Mouse (Mus musculus): ENCODE results near the gene Micall1. TPM values are rescaled to one million over a fixed set of nuclear protein-coding genes. Genes with fewer than 3 reads are reported as not detected.
A peak's percentile ranks its signal among the peaks of the same experiment; 100 is the strongest.

The Micall1 gene
- polyA plus RNA-seq, 1 experiment from 2014 or later, result 24.3 TPM

DNA sequence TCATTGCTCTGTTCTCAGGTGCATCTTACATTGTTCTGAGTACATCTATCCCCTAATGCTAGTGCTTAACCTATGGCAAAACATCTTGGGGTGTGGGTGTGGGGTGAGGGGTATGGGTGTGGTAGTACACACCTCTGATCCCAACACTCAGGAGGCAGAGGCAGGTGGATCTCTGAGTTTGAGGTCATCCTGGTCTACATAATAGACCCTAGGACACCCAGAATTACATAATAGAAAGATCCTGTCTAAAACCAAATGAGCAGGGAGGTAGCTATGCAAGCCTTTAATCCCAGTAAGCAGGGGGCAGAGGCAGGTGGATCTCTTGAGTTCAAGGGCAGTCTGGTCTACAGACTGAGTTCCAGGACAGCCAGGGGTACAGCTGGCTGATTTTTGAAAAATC lies 34.9 kb upstream of the Micall1 start:
- no peaks in the 10 kb centered on the region for H3K27me3 ChIP-seq (replicated peaks)
- no peak overlapping the region for H3K27ac ChIP-seq (ENCODE audit: poor library complexity, severe bottlenecking)
- H3K9ac ChIP-seq, result no peak overlapping the region
- peaks cover 24% of the 10 kb centered on the region for H3K36me3 ChIP-seq
- no peaks in the 10 kb centered on the region for H3K9me3 ChIP-seq (replicated peaks)
- H3K4me2 ChIP-seq, result no peak overlapping the region
- no peak for ATAC-seq (ENCODE audit: insufficient number of reproducible peaks, low FRiP score)
- peaks cover 16% of the 10 kb centered on the region for H3K4me1 ChIP-seq (replicated peaks)
- no peak overlapping the region for H3K4me3 ChIP-seq

DNA sequence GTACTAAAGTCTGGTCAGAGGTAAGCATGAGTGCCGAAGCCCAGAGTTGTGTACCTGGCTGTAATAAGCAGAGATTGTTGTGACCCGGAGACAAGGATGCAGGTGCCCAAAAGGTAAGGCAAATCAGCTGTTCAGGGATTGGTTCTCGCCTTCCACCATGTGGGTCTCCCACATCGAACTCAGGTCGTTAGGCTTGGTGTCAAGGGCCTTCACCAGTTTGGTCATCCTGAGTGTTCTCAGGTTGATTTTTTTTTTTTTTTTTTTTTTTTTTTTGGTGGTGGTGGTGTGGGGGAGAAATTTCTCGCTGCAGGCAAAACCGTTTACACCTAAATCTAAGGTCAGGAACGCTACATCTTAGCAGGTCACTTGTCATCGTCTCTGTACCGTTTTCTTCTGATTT lies 34.3 kb upstream of the Micall1 start:
- Histone ChIP-seq H3K4me1 (replicated peaks) (peaks cover 16% of the 10 kb centered on the region), H3K27me3 (replicated peaks) (no peaks in the 10 kb centered on the region), H3K4me3 (peak overlapping the region; percentile 84), H3K36me3 (peaks cover 30% of the 10 kb centered on the region), H3K27ac (ENCODE audit: poor library complexity, severe bottlenecking) (peak overlapping the region; percentile 89), H3K4me2 (peak overlapping the region; percentile 92), H3K9me3 (replicated peaks) (no peaks in the 10 kb centered on the region), H3K9ac (peak overlapping the region; percentile 91)
- WGBS, result 33% methylated on average over 10 of the region's 10 CpGs
- ATAC-seq (ENCODE audit: insufficient number of reproducible peaks, low FRiP score), result no peak

DNA sequence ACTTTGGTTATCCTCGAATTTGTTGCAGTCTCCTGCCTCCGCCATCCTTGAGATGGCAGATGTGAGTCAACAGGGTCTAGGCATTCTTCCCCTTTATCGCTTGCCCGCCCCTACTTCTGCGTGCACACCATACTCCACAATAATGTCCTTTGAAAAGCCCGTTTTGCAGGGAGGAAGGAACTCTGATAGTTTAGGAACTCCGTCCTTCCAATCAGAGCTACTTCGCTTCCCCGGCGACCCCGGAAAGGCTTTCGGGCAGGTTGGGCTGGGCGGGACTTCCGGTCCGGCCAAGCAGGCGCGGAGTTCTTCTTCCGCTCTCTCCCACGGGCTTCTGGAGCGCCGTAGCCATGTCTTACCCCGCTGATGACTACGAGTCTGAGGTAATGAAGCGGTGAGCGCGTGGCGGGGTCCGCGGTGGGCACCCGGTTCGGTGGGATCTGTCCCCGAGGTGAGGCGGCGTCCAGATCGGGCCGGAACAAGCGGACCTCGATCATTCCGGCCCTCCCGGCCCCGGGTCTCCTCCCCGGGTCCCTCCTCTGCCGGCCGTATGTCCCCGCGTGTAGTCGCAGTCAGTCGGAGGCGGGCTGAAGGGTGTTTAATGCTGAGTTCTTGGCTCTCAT lies 33.7 kb upstream of the Micall1 start, which contains the start of gene Eif3l:
Gene Eif3l, plus strand, starts transcription at position 267 of the 620 bp plus-strand sequence.
- Histone ChIP-seq H3K9me3 (replicated peaks) (no peaks in the 10 kb centered on the region), H3K36me3 (peaks cover 36% of the 10 kb centered on the region), H3K4me1 (replicated peaks) (peaks cover 16% of the 10 kb centered on the region), H3K27me3 (replicated peaks) (no peaks in the 10 kb centered on the region), H3K4me3 (peak within 1 kb of the TSS; percentile 84), H3K27ac (ENCODE audit: poor library complexity, severe bottlenecking) (peak within 1 kb of the TSS; percentile 89), H3K9ac (peak within 1 kb of the TSS; percentile 91), H3K4me2 (peak within 1 kb of the TSS; percentile 92)
- WGBS, result under 1% methylated on average over 49 of the region's 49 CpGs
- peak; percentile 83 for ATAC-seq (ENCODE audit: insufficient number of reproducible peaks, low FRiP score)

- Histone ChIP-seq H3K27ac (ENCODE audit: poor library complexity, severe bottlenecking) (no peak overlapping the region), H3K4me2 (peak overlapping the region; percentile 92), H3K36me3 (peaks cover 42% of the 10 kb centered on the region), H3K27me3 (replicated peaks) (no peaks in the 10 kb centered on the region), H3K4me1 (replicated peaks) (peaks cover 16% of the 10 kb centered on the region), H3K4me3 (peak overlapping the region; percentile 84), H3K9me3 (replicated peaks) (no peaks in the 10 kb centered on the region), H3K9ac (peak overlapping the region; percentile 91)
- ATAC-seq (ENCODE audit: insufficient number of reproducible peaks, low FRiP score), result no peak
- 33% methylated on average over 15 of the region's 15 CpGs for WGBS
Observed at GRCm38 (mm10) chr15:79075658-79076365, 32.9 kb upstream of the Micall1 start.

- no peaks in the 10 kb centered on the region for H3K9me3 ChIP-seq (replicated peaks)
- H3K27me3 ChIP-seq (replicated peaks), result no peaks in the 10 kb centered on the region
- no peak overlapping the region for H3K4me3 ChIP-seq
- 95% methylated on average over 7 of the region's 7 CpGs for WGBS
- H3K4me1 ChIP-seq (replicated peaks), result peaks cover 12% of the 10 kb centered on the region
- no peak overlapping the region for H3K4me2 ChIP-seq
- H3K36me3 ChIP-seq, result peaks cover 79% of the 10 kb centered on the region
- ATAC-seq (ENCODE audit: insufficient number of reproducible peaks, low FRiP score), result no peak
- H3K27ac ChIP-seq (ENCODE audit: poor library complexity, severe bottlenecking), result no peak overlapping the region
- no peak overlapping the region for H3K9ac ChIP-seq
Observed at GRCm38 (mm10) chr15:79079567-79079966, 29.1 kb upstream of the Micall1 start.

DNA sequence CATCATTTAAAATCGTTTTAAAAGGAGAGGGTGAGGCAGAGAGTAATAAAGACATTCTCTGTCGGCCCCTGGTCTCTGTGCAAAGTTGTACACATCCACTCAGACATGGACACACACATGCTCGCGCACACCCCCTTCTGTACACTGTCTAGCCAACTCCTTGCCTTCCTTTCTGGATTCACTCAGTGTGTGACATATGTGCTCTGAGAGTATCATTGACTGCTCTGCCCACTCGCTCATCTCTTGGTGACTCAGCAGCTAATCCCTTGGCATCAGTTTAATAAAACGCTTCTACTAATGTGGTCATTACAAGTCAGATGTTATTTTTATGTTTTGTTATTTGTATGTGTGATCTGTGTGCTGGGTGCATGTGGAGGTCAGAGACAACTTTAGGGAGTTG lies 16.4 kb upstream of the Micall1 start:
- no peak overlapping the region for H3K4me2 ChIP-seq
- H3K4me1 ChIP-seq (replicated peaks), result peaks cover 18% of the 10 kb centered on the region
- H3K27me3 ChIP-seq (replicated peaks), result no peaks in the 10 kb centered on the region
- WGBS, result 91% methylated on average over 6 of the region's 6 CpGs
- H3K9ac ChIP-seq, result no peak overlapping the region
- no peaks in the 10 kb centered on the region for H3K9me3 ChIP-seq (replicated peaks)
- H3K36me3 ChIP-seq, result peaks cover 85% of the 10 kb centered on the region
- ATAC-seq (ENCODE audit: insufficient number of reproducible peaks, low FRiP score), result no peak
- no peak overlapping the region for H3K4me3 ChIP-seq
- no peak overlapping the region for H3K27ac ChIP-seq (ENCODE audit: poor library complexity, severe bottlenecking)

- peaks cover 27% of the 10 kb centered on the region for H3K4me1 ChIP-seq (replicated peaks)
- no peak overlapping the region for H3K9ac ChIP-seq
- no peaks in the 10 kb centered on the region for H3K9me3 ChIP-seq (replicated peaks)
- no peak overlapping the region for H3K27ac ChIP-seq (ENCODE audit: poor library complexity, severe bottlenecking)
- peaks cover 78% of the 10 kb centered on the region for H3K36me3 ChIP-seq
- no peak for ATAC-seq (ENCODE audit: insufficient number of reproducible peaks, low FRiP score)
- 51% methylated on average over 7 of the region's 7 CpGs for WGBS
- no peak overlapping the region for H3K4me3 ChIP-seq
- no peak overlapping the region for H3K4me2 ChIP-seq
- no peaks in the 10 kb centered on the region for H3K27me3 ChIP-seq (replicated peaks)
Observed at GRCm38 (mm10) chr15:79093083-79093839, 15.4 kb upstream of the Micall1 start.

DNA sequence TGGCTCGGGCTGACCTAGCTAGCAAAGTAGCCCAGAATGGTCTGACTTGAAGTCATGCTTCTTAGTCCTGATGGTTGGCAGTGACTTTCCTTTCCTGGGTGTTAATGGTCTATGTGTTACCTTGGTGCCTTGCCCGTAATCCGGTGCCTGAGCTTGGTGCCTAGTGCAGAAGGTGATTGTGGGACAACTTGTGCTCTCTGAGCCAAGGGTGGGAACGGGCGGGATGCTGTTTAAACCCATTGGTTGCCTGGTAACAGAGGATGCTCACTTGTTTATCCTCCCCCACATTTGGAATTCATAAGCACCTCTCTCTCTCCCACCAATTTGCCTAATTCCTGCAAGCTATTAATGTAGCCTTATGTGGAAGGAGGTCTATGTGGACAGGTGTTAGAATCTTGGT lies 13.2 kb upstream of the Micall1 start:
- Histone ChIP-seq H3K4me3 (no peak overlapping the region), H3K27ac (ENCODE audit: poor library complexity, severe bottlenecking) (no peak overlapping the region), H3K4me2 (no peak overlapping the region), H3K4me1 (replicated peaks) (peaks cover 50% of the 10 kb centered on the region), H3K9ac (no peak overlapping the region), H3K36me3 (peaks cover 55% of the 10 kb centered on the region), H3K27me3 (replicated peaks) (no peaks in the 10 kb centered on the region), H3K9me3 (replicated peaks) (no peaks in the 10 kb centered on the region)
- ATAC-seq (ENCODE audit: insufficient number of reproducible peaks, low FRiP score), result no peak
- WGBS, result 85% methylated on average over 5 of the region's 5 CpGs

GRCm38 (mm10) chr15:79096556-79096955 lies 12.1 kb upstream of the Micall1 start:
- 42% methylated on average over 3 of the region's 3 CpGs for WGBS
- H3K4me3 ChIP-seq, result no peak overlapping the region
- H3K9ac ChIP-seq, result peak overlapping the region; percentile 29
- H3K4me1 ChIP-seq (replicated peaks), result peaks cover 60% of the 10 kb centered on the region
- H3K27me3 ChIP-seq (replicated peaks), result no peaks in the 10 kb centered on the region
- ATAC-seq (ENCODE audit: insufficient number of reproducible peaks, low FRiP score), result no peak
- H3K36me3 ChIP-seq, result peaks cover 45% of the 10 kb centered on the region
- no peak overlapping the region for H3K4me2 ChIP-seq
- H3K27ac ChIP-seq (ENCODE audit: poor library complexity, severe bottlenecking), result peak overlapping the region; percentile 98
- H3K9me3 ChIP-seq (replicated peaks), result no peaks in the 10 kb centered on the region

- Histone ChIP-seq H3K4me1 (replicated peaks) (peaks cover 66% of the 10 kb centered on the region), H3K4me2 (peak overlapping the region; percentile 26), H3K36me3 (peaks cover 39% of the 10 kb centered on the region), H3K9ac (peak overlapping the region; percentile 47), H3K4me3 (no peak overlapping the region), H3K27ac (ENCODE audit: poor library complexity, severe bottlenecking) (peak overlapping the region; percentile 98), H3K9me3 (replicated peaks) (no peaks in the 10 kb centered on the region), H3K27me3 (replicated peaks) (no peaks in the 10 kb centered on the region)
- 27% methylated on average over 2 of the region's 2 CpGs for WGBS
- ATAC-seq (ENCODE audit: insufficient number of reproducible peaks, low FRiP score), result no peak
Observed at GRCm38 (mm10) chr15:79097135-79097534, 11.6 kb upstream of the Micall1 start.

DNA sequence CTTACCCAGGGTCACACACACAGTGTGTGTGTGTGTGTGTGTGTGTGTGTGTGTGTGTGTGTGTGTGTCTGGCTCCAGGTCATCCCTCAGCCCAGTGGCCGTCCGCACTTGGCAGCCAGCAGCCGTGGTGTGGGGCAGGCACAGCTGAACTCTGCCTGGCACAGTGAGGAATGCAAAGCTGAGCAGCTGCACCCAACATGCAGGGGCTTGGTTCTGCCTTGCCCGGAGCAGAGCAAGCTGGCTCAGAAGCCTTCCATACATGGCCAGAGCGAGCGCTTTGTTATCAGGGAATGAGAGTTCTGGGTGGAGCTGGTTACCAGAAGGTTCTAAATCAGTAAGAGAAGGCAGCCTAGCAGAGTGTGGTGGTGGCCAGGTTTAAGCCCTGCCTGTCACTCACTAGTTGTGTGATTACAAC lies 11.1 kb upstream of the Micall1 start:
- peak; percentile 67 for ATAC-seq (ENCODE audit: insufficient number of reproducible peaks, low FRiP score)
- Histone ChIP-seq H3K27ac (ENCODE audit: poor library complexity, severe bottlenecking) (peak overlapping the region; percentile 98), H3K9me3 (replicated peaks) (no peaks in the 10 kb centered on the region), H3K9ac (peak overlapping the region; percentile 47), H3K36me3 (peaks cover 34% of the 10 kb centered on the region), H3K4me2 (peak overlapping the region; percentile 26), H3K4me3 (no peak overlapping the region), H3K27me3 (replicated peaks) (no peaks in the 10 kb centered on the region), H3K4me1 (replicated peaks) (peaks cover 71% of the 10 kb centered on the region)
- WGBS, result 4% methylated on average over 6 of the region's 6 CpGs

Measured in heart, embryonic 12.5 days (tissue).